Mouse (Mus musculus) mature B cell (primary cell): ENCODE data around the gene Ctsg.
"Not testable (repeated sequence)": the region's sequence is repeated elsewhere in the genome, so short reads cannot be mapped to it uniquely, and the experiment has no call there.

Experiments used
- in situ Hi-C: fragments of 300-500 bp; cut with MboI; formaldehyde crosslinking; loops from 2 replicates; pipeline ENCODE4 v1.14.3; 2019

The Ctsg gene

GRCm38 (mm10) chr14:56102386-56102785 is at the start of gene Ctsg:
Ctsg (minus strand) TSS chr14:56102574.
- in situ Hi-C loops = no loop called here

- in situ Hi-C loops = not testable (repeated sequence)
Observed at GRCm38 (mm10) chr14:56133675-56134074, 31.3 kb upstream of the Ctsg start.

DNA sequence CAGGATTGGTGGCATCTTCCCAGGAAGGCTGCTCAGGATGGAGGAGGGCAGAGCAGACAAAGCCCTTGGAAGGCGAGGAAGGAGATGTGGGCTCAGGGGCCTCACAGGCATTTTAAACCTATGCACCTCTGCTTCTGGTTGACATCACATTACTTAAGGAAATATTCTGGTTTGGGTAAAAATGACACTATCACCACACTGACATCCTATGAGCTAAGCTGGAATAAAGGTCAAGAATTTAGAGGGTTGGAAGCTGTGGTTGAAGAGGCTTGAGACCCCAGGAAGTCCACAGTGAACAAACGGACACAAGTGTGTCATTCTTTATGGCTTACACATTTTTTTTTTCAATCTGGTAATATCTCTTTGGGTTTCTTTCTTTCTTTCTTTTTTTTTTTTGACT is 30.1 kb upstream of the Ctsg start, which contains the start of gene Gzmd:
Gzmd (minus strand) TSS at position 101 of the 400 bp plus-strand sequence.
- in situ Hi-C loops = not testable (repeated sequence)

DNA sequence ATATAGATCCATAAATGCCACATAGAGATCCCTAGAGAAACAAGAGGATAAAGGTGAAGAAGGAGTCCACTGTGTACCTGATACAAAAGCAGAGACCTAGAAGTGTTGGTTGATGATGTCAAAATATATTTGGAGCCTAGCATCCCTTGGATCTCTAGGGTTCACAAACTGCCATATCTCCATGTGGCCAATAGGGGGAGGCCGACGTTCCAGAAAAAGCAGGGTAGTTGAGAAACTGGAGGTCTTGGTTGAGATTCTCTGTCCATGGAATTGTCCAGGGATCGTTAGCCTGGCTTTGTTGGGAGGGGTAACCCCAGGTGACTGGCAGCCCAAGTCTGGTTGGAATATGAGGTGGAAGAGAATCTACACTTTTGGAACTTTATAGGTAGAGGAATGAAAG is 26.0 kb upstream of the Ctsg start:
- in situ Hi-C loops = no loop called here

DNA sequence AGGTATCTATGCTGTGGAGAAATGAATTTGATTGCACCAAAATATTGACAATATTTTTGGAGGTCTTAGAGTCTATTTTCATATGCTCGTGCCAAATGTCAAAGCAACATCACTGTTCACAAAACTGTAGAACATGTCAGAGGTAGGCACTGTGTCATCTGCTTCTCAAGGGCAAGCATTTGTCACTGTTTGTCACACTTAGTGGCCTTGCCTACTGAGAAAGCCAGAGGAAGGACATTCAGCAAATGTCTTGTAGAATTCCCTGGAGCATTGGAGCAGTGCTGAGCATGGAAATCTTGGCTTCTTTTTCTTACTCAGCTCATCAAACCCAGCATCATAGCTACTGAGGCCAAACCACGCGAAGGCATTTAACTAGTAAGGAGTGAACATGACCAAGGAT is 21.1 kb upstream of the Ctsg start:
- in situ Hi-C loops = no loop called here

GRCm38 (mm10) chr14:56120525-56120924 is 18.2 kb upstream of the Ctsg start, which contains the start of gene Gzme:
Gzme (minus strand) TSS chr14:56120625.
- in situ Hi-C loops = no loop called here

GRCm38 (mm10) chr14:56115531-56116310 is 13.3 kb upstream of the Ctsg start:
- in situ Hi-C loops = not testable (repeated sequence)

- in situ Hi-C loops = no loop called here
Observed at GRCm38 (mm10) chr14:56105447-56106180, 3.2 kb upstream of the Ctsg start.

DNA sequence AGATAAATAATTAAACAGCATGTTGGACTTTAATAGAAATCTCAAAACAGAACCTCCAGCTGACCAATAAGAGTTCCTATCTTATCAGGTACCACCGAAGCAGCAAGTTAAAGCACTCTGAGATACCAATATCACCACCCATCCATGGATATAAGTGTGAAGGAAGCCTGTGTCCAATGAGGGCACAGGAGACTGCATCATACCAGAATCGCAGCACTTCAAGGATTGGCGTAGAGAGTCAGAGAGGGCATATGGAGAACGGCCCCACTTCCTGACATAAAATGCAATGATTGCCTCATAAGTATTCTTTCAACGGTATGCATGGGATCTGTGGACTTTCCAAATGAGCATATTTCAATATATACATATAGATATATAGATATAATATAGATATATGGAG is 2.6 kb upstream of the Ctsg start:
- in situ Hi-C loops = no loop called here

DNA sequence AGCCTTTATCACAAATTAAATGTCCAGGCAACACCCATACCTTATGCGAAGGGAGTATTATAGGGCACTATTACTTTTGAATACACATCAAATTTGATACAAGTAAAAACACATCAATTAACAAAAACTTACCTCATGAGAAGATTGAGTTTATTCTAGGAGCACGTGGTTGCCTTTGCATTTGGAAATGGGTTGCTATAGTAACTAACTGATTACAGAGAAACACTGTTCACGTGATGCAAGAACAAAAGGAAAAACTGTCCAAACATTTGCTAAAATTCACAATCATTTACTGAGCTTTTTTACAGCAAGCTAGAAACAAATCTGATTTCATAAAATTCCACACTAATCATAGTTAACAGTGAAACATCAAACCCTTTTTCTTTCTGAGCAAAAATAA is 1.1 kb upstream of the Ctsg start:
- in situ Hi-C loops = no loop called here

DNA sequence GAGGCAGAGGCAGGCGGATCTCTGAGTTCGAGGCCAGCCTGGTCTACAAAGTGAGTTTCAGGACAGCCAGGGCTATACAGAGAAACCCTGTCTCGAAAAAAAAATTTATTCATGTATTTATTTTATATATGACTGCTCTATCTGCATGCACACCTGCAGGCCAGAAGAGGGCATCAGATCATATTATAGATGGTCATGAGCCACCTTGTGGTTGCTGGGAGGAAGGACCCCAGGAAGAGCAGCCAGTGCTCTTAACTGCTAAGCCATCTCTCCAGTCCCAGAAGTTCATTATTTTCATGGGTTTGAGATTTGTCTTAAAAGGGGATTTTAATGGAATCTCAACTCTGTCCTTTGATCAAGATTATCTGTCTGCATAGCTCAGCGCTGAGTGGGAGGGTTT is 3.4 kb downstream of the Ctsg start:
- in situ Hi-C loops = no loop called here

DNA sequence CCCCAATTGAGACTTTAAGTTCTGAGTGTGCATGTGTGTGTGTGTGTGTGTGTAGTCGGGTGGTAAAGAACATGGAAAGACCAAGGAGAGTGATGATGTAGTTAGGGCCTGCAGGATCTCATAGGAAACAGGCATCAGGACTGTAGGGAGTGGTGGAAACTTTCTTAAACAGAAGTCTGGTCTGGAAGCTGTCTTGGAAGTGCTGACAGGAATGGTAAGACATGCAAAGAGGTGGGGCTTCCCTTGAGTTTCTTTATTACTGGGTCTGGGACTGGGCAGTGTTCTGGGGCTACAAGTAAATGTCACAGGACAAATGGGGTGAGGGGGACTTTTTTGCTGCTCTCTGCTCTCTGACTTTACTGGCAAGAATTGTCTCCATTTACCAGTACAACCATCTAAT is 4.8 kb downstream of the Ctsg start:
- in situ Hi-C loops = no loop called here

DNA sequence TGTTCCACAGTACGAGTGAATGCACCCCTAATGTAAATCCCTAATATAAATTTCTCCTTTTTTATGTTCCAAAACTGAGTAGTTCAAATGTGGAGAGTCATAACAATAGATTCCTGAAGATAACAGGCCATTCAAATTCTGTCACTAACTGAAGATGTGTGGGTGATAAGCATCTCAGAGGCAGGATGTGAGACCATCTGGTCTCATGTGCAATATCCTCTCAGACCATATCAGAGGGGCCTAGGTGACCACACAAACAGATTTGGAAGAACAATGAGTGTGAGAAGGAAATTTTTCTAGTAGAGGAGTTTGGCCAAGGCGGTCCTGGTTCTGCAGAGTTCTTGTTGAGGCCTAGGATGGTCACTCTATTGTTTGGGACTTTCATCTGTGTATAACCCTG is 9.0 kb downstream of the Ctsg start:
- in situ Hi-C loops = no loop called here

DNA sequence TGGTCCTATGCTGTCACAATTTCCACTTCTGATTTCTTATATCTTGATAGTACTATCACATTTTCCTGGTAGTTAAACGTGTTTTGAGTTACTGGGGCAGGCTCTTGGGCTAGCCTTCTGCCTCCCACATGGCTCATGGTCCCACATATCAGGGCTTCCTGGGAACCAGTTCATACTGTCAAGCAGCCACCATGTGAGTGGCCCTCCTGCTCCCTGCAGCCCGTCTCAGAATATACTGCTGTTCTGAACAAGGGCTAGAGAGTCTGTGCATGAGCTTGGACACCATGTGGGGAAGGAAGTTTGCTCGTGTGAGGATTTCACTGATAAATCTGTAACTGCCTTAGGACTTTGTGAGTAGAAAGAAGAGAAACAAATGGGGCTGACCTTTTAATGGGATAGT is 15.7 kb downstream of the Ctsg start:
- in situ Hi-C loops = no loop called here

GRCm38 (mm10) chr14:56085167-56085566 is 17.2 kb downstream of the Ctsg start, which contains the start of gene Mcpt8:
Mcpt8 (minus strand) TSS chr14:56085273.
- in situ Hi-C loops = no loop called here

GRCm38 (mm10) chr14:56082016-56082415 is 20.4 kb downstream of the Ctsg start:
- in situ Hi-C loops = no loop called here

DNA sequence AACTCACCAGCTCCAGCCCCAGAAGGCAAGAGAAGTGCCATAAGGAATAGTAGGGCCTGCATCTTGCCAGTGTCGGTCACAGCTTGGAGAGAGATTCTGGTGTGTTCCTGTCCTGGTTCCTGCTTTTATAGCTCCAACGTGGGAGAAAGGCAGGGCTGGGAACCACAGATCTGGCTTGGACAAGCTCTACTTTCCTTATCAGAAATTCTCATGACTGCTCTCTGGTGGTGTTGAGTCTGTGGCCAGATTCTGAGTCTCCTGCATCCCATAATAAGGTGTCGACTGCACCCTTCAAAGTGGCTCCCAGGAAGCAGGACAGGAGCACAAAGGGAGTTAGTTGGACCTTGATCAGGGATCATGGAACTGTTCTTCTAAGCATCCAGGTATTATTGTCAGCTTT is 40.2 kb downstream of the Ctsg start, which contains the start of gene Mcpt4:
Mcpt4 (minus strand) TSS at position 101 of the 400 bp plus-strand sequence.
- in situ Hi-C loops = not testable (repeated sequence)

DNA sequence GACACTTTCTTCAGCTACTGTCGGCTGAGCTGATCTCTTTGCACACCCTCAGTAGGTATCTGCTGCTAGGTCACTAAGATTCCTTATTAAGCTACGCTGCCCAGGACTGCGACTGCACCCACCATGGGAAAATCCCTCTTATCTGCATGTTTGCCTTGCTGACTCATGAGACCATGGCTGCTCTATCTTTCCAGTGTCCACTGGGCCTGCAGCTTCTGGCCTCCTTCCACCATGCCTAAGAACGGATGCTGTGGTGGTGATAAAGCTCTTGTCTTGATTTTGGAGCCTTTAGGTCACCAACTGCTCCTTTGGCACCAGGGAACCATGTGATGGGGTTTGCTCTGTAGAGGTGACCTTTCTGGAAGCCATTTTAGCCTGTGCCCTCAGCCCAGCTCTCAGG is 44.7 kb downstream of the Ctsg start:
- in situ Hi-C loops = no loop called here

DNA sequence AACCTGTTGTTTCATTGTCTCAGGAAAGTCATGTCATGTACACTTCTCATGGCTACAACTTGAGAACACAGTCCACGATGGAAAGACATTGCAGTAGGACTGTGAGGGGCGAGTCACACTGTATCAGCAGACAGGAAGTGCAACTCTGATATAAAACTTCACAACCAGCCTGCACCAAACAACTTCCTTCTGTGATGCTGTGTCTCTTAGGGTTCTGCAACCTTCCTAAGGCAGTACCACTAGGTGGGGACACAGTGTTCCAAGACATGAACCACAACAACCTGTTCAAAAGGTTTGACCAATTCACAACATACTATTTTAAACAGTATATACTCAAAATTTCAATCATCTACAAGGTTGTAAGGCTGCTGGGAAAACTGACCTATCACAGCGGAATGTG is 47.0 kb downstream of the Ctsg start:
- in situ Hi-C loops = no loop called here
